Mouse (Mus musculus) forebrain, embryonic 11.5 days (tissue): ENCODE measurements at regions not wholly inside any gene's neighbourhood (a gene's known extent, or its start where the extent isn't known, plus 50 kb on each side); places are given as distances from the start of the nearest gene placed in this dataset.

Experiments
- ATAC-seq: fragments of 200-750 bp; cut with Nextera tagmentation; replicated peaks from 2 replicates; pipeline ENCODE4 v1.8.0; 2017; ENCODE audit warnings: moderate TSS enrichment; ENCODE audit not compliant: low FRiP score
- DNase-seq: peaks from one replicate; pipeline ENCODE4 v3.0.0-alpha.2; 2017; ENCODE audit warnings: low spot score
- H3K27ac ChIP-seq: fragments of 300-500 bp; sonication (generic); 2 replicates; pipeline ENCODE4 v1.5.1; 2014; ENCODE audit warnings: low read depth, low read length
- H3K27me3 ChIP-seq: fragments of 300-500 bp; sonication (generic); 2 replicates; pipeline ENCODE4 v1.6.1; 2014; ENCODE audit warnings: mild to moderate bottlenecking, low read length, mixed read lengths; ENCODE audit not compliant: control insufficient read depth, insufficient read depth
- H3K36me3 ChIP-seq: fragments of 300-500 bp; sonication (generic); 2 replicates; pipeline ENCODE4 v1.6.1; 2014; ENCODE audit warnings: mild to moderate bottlenecking, low read length, moderate library complexity, mixed read lengths; ENCODE audit not compliant: control insufficient read depth, insufficient read depth
- H3K4me1 ChIP-seq: fragments of 300-500 bp; sonication (generic); replicated peaks from 2 replicates; pipeline ENCODE4 v1.6.1; 2014; ENCODE audit warnings: low read length, mixed read lengths; ENCODE audit not compliant: control insufficient read depth, insufficient read depth
- H3K4me2 ChIP-seq: fragments of 300-500 bp; sonication (generic); 2 replicates; pipeline ENCODE4 v1.6.1; 2014; ENCODE audit warnings: low read depth, mild to moderate bottlenecking, low read length, moderate library complexity, mixed read lengths; ENCODE audit not compliant: severe bottlenecking
- H3K4me3 ChIP-seq: fragments of 300-500 bp; sonication (generic); 2 replicates; pipeline ENCODE4 v1.5.1; 2014; ENCODE audit warnings: low read depth, low read length
- H3K9ac ChIP-seq: fragments of 300-500 bp; sonication (generic); 2 replicates; pipeline ENCODE4 v1.6.1; 2014; ENCODE audit warnings: low read length
- H3K9me3 ChIP-seq: fragments of 300-500 bp; sonication (generic); 2 replicates; pipeline ENCODE4 v1.6.1; 2016; ENCODE audit warnings: low read length, mixed read lengths; ENCODE audit not compliant: control insufficient read depth
- WGBS: fragments of 180-500 bp; shearing (Covaris S2); extraction: QIAGEN DNeasy Blood & Tissue Kit; methylation state at CpG from one replicate; pipeline ENCODE4 v1.1.7; 2014; 5-methylcytosine and 5-hydroxymethylcytosine counted together

GRCm38 (mm10) chr13:115911524-115912459 is 397.7 kb downstream of the Isl1 start:
- no peaks in the 10 kb centered on the region for H3K9me3 ChIP-seq
- DNase-seq = no peak
- H3K4me2 ChIP-seq = no peak overlapping the region
- peak; percentile 51 for ATAC-seq
- no peak overlapping the region for H3K4me3 ChIP-seq
- H3K27me3 ChIP-seq = no peaks in the 10 kb centered on the region
- no peaks in the 10 kb centered on the region for H3K36me3 ChIP-seq
- no peaks in the 10 kb centered on the region for H3K4me1 ChIP-seq
- WGBS = 31% methylated on average over 6 of the region's 6 CpGs
- H3K9ac ChIP-seq = no peak overlapping the region
- no peak overlapping the region for H3K27ac ChIP-seq

- DNase-seq (no peak), ATAC-seq (peak; percentile 78)
- 19% methylated on average over 8 of the region's 8 CpGs for WGBS
Observed at GRCm38 (mm10) chr13:115910866-115911449, 398.5 kb downstream of the Isl1 start.

GRCm38 (mm10) chr13:115880616-115881015 is 428.9 kb downstream of the Isl1 start:
- Histone ChIP-seq H3K4me2 (no peak overlapping the region), H3K9me3 (no peaks in the 10 kb centered on the region), H3K36me3 (no peaks in the 10 kb centered on the region), H3K4me1 (no peaks in the 10 kb centered on the region), H3K27me3 (no peaks in the 10 kb centered on the region), H3K27ac (no peak overlapping the region), H3K9ac (no peak overlapping the region), H3K4me3 (no peak overlapping the region)
- ATAC-seq (no peak), DNase-seq (no peak)
- WGBS = 83% methylated on average over 1 of the region's 1 CpGs

More at GRCm38 (mm10) chr13:115910866-115911449, 398.5 kb downstream of the Isl1 start:
- Histone ChIP-seq H3K4me1 (no peaks in the 10 kb centered on the region), H3K4me3 (no peak overlapping the region), H3K36me3 (no peaks in the 10 kb centered on the region), H3K27me3 (no peaks in the 10 kb centered on the region), H3K9ac (no peak overlapping the region), H3K4me2 (no peak overlapping the region), H3K27ac (no peak overlapping the region), H3K9me3 (no peaks in the 10 kb centered on the region)

- 80% methylated on average over 3 of the region's 3 CpGs for WGBS
- no peak for ATAC-seq
- Histone ChIP-seq H3K9me3 (no peaks in the 10 kb centered on the region), H3K27ac (no peak overlapping the region), H3K9ac (no peak overlapping the region), H3K4me3 (no peak overlapping the region), H3K4me2 (no peak overlapping the region), H3K4me1 (no peaks in the 10 kb centered on the region), H3K36me3 (no peaks in the 10 kb centered on the region), H3K27me3 (no peaks in the 10 kb centered on the region)
- DNase-seq = no peak
Observed at GRCm38 (mm10) chr13:115860480-115860879, 449.0 kb downstream of the Isl1 start.

GRCm38 (mm10) chr13:115856632-115857031 is 452.9 kb downstream of the Isl1 start:
- Histone ChIP-seq H3K9me3 (no peaks in the 10 kb centered on the region), H3K36me3 (no peaks in the 10 kb centered on the region), H3K27ac (no peak overlapping the region), H3K27me3 (no peaks in the 10 kb centered on the region), H3K4me3 (no peak overlapping the region), H3K4me2 (no peak overlapping the region), H3K4me1 (no peaks in the 10 kb centered on the region), H3K9ac (no peak overlapping the region)
- 81% methylated on average over 4 of the region's 4 CpGs for WGBS
- ATAC-seq = no peak
- DNase-seq = no peak

GRCm38 (mm10) chr13:115852689-115853356 is 456.7 kb downstream of the Isl1 start:
- H3K4me3 ChIP-seq = no peak overlapping the region
- no peak overlapping the region for H3K9ac ChIP-seq
- no peaks in the 10 kb centered on the region for H3K27me3 ChIP-seq
- H3K4me2 ChIP-seq = no peak overlapping the region
- WGBS = 75% methylated on average over 3 of the region's 3 CpGs
- no peaks in the 10 kb centered on the region for H3K4me1 ChIP-seq
- H3K9me3 ChIP-seq = no peaks in the 10 kb centered on the region
- ATAC-seq = no peak
- H3K36me3 ChIP-seq = no peaks in the 10 kb centered on the region
- no peak overlapping the region for H3K27ac ChIP-seq
- DNase-seq = no peak

GRCm38 (mm10) chr13:115843121-115843520 is 466.4 kb downstream of the Isl1 start:
- H3K4me3 ChIP-seq = no peak overlapping the region
- 72% methylated on average over 10 of the region's 10 CpGs for WGBS
- no peak for ATAC-seq

GRCm38 (mm10) chr13:115836203-115836768 is 473.2 kb downstream of the Isl1 start:
- no peak for ATAC-seq
- DNase-seq = no peak

More at GRCm38 (mm10) chr13:115843121-115843520, 466.4 kb downstream of the Isl1 start:
- DNase-seq = no peak
- no peaks in the 10 kb centered on the region for H3K27me3 ChIP-seq
- no peaks in the 10 kb centered on the region for H3K36me3 ChIP-seq
- H3K4me1 ChIP-seq = no peaks in the 10 kb centered on the region
- H3K27ac ChIP-seq = no peak overlapping the region
- H3K4me2 ChIP-seq = no peak overlapping the region
- H3K9ac ChIP-seq = no peak overlapping the region
- H3K9me3 ChIP-seq = no peaks in the 10 kb centered on the region

More at GRCm38 (mm10) chr13:115836203-115836768, 473.2 kb downstream of the Isl1 start:
- H3K9me3 ChIP-seq = no peaks in the 10 kb centered on the region
- no peaks in the 10 kb centered on the region for H3K36me3 ChIP-seq
- 87% methylated on average over 6 of the region's 6 CpGs for WGBS
- no peak overlapping the region for H3K27ac ChIP-seq
- H3K4me2 ChIP-seq = no peak overlapping the region
- H3K4me3 ChIP-seq = no peak overlapping the region
- no peaks in the 10 kb centered on the region for H3K27me3 ChIP-seq
- no peaks in the 10 kb centered on the region for H3K4me1 ChIP-seq
- H3K9ac ChIP-seq = no peak overlapping the region
